Mouse (Mus musculus): ENCODE results near the gene Olfr551.
"Not testable (repeated sequence)": the region's sequence is repeated elsewhere in the genome, so short reads cannot be mapped to it uniquely, and the experiment has no call there.

Olfr551 gene

DNA sequence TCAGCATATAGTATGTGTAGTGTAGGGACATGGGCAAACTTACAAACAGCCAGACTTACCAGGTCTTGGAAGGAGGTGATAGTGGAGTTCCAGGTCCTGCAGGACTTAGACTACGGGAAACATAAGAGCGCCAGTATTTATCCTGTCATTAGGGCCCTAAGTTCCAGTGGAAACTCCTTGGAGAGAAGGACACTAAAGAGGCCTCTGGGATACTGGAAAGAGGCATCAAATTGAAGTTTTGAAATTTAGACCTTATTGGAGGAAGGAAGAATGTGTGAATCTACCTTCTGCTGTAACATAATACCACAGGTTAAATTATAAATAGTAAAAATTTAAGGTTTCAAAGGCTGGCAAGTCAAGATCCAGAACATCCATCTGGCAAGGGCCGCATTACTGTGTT lies at the start of gene Olfr551:
TSS of gene Olfr551 (minus strand) at position 101 of the 400 bp plus-strand sequence.
- no peak for DNase-seq (ENCODE audit: low read depth)

DNA sequence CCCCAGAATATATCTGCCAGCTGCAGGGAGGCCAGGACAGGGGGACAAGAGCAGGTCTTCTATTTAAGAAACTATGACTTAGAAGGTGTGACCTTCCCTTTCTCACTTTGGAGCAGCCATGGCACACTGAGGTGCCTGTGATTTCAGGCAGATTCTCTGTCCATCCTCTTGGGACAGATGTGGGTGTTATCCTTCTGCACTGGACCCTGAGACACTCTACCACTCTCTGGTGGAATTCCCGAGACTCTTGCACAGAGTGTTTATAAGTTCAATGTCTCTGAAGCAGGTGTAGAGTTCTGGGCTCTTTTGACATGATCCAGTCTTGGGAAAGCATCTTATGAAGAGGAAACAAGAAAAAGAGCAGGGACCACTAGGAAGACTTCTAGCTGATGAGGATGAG lies 46.4 kb upstream of the Olfr551 start, which contains the start of gene Olfr554:
TSS of gene Olfr554 (plus strand) at position 301 of the 400 bp plus-strand sequence.
- no peak for DNase-seq (ENCODE audit: low read depth)

- peak; percentile 77 for DNase-seq (ENCODE audit: low read depth)
Observed at GRCm38 (mm10) chr7:102636665-102637064, 45.0 kb upstream of the Olfr551 start.

DNA sequence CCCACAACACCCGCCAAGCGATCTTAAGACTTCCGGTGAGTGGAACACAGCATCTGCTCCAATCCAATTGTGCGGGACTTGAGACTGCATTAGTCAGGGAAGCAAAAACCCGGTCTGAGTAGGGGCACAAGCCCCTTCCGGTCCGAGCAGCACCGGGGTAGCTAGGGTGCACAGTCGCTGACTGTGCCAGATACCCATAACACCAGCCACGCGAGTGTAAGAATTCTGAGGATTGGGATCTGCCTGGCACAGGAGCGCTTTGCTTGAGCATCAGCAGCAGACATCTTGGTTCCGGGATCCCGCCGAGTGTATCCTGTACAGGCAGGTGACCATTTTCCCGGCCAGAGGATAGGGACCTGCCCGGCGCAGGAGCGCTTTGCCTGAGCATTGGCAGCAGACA lies 28.7 kb upstream of the Olfr551 start:
- DNase-seq (ENCODE audit: low read depth): not testable (repeated sequence)

- peak; percentile 39 for DNase-seq (ENCODE audit: low read depth)
Observed at GRCm38 (mm10) chr7:102619608-102620007, 27.9 kb upstream of the Olfr551 start.

GRCm38 (mm10) chr7:102618118-102618517 lies 26.4 kb upstream of the Olfr551 start, which contains the start of gene Olfr553:
Gene Olfr553 (minus strand): TSS chr7:102618218.
- no peak for DNase-seq (ENCODE audit: low read depth)

GRCm38 (mm10) chr7:102597378-102598031 lies 5.8 kb upstream of the Olfr551 start, which contains the start of gene Olfr552:
Gene Olfr552 (plus strand): TSS chr7:102597770.
- peak; percentile 24 for DNase-seq (ENCODE audit: low read depth)

- DNase-seq (ENCODE audit: low read depth): peak; percentile 46
Observed at GRCm38 (mm10) chr7:102575998-102576397, 15.7 kb downstream of the Olfr551 start.

DNA sequence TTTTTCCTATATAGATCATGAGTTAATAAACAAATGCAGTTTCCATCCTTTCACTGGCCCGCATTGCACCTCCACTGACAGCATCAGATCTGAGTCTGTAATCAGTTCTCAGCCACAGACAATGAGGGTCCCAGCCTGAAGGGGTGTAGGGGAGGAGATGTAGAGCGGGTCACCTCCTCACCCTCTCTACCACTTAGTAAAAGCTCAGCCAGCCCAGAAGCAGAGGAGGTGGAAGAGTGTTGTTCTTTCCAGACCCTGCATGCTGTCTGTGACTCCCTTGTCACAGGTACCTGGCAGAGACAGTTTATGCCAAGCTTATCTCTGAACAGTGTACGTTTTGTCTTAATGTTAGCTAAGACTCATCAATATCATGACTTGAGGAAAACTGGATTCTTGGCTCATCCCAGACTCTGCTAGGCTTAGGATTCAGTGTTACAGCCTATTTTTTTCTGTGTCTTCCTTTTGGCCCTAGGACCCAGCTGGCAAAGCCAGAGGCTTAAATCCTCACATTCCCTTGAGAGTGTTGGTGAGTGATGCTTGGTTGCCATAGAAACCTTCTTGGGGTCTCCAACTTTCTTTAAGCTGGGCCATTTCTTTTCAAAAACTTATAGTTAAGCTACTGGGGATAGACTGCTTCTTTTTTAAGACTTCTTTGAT lies 18.4 kb downstream of the Olfr551 start:
- DNase-seq (ENCODE audit: low read depth): no peak

- no peak for DNase-seq (ENCODE audit: low read depth)
Observed at GRCm38 (mm10) chr7:102571142-102571541, 20.5 kb downstream of the Olfr551 start, which contains the start of gene Olfr550. Gene Olfr550 (plus strand): TSS chr7:102571442.

DNA sequence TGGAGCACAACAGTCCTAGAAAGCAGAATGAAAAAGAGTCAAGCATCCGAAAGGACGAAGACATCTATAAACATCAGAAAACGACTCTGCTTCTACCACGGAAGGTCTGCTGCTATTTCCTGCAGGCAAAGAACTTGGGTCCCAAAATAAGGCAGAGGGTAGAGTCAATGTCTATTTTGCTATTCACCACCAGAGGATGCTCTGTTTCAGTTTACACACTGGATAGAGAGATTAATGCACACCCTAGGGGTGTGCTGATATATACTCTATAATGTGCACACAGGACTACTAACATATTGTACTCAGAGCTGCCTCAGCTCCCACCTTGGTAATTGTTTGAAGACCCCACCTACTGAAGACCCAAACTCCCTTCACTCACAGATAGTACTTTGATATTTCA lies 25.5 kb downstream of the Olfr551 start:
- DNase-seq (ENCODE audit: low read depth): peak; percentile 45

- peak; percentile 95 for DNase-seq (ENCODE audit: low read depth)
Observed at GRCm38 (mm10) chr7:102564999-102565997, 26.4 kb downstream of the Olfr551 start, which contains the start of gene Trim21. Gene Trim21 (minus strand): TSS chr7:102565486.

GRCm38 (mm10) chr7:102553279-102553678 lies 38.4 kb downstream of the Olfr551 start:
- DNase-seq (ENCODE audit: low read depth): no peak

GRCm38 (mm10) chr7:102549570-102549969 lies 42.1 kb downstream of the Olfr551 start, which contains the start of gene Olfr549:
Gene Olfr549 (plus strand): TSS chr7:102549870.
- no peak for DNase-seq (ENCODE audit: low read depth)

- peak; percentile 13 for DNase-seq (ENCODE audit: low read depth)
Observed at GRCm38 (mm10) chr7:102541251-102541650, 50.4 kb downstream of the Olfr551 start.

- no peak for DNase-seq (ENCODE audit: low read depth)
Observed at GRCm38 (mm10) chr7:102540596-102540995, 51.1 kb downstream of the Olfr551 start, which contains the start of gene Olfr548-ps1. Gene Olfr548-ps1 (plus strand): TSS chr7:102540896.

- DNase-seq (ENCODE audit: low read depth): no peak
Observed at GRCm38 (mm10) chr7:102534449-102534848, 57.2 kb downstream of the Olfr551 start, which contains the start of gene Olfr547. Gene Olfr547 (plus strand): TSS chr7:102534749.
